Mouse (Mus musculus): ENCODE data around the gene Serinc4. TPM values are rescaled to one million over a fixed set of nuclear protein-coding genes. Genes with fewer than 3 reads are reported as not detected.

The Serinc4 gene
- polyA plus RNA-seq, 1 experiment from 2014 or later: 0.20 TPM

- Histone ChIP-seq H3K9me3 (no peaks in the 10 kb centered on the region), H3K36me3 (peaks cover 15% of the 10 kb centered on the region), H3K27ac (no peak overlapping the region), H3K4me3 (peak overlapping the region; percentile 70), H3K4me1 (peaks cover 25% of the 10 kb centered on the region), H3K27me3 (ENCODE audit: insufficient read depth, poor library complexity, severe bottlenecking) (peaks cover 15% of the 10 kb centered on the region)
- no peak for DNase-seq (ENCODE audit: low spot score)
- 24% methylated on average over 8 of the region's 8 CpGs for WGBS
These were observed 13.6 kb downstream of the Serinc4 start for GRCm38 (mm10) chr2:121443068-121443349.

- DNase-seq (ENCODE audit: low spot score): peak; percentile 91
- Histone ChIP-seq H3K27ac (peak overlapping the region; percentile 38), H3K4me1 (peaks cover 21% of the 10 kb centered on the region), H3K36me3 (peaks cover 21% of the 10 kb centered on the region), H3K4me3 (peak overlapping the region; percentile 70), H3K27me3 (ENCODE audit: insufficient read depth, poor library complexity, severe bottlenecking) (peaks cover 15% of the 10 kb centered on the region), H3K9me3 (no peaks in the 10 kb centered on the region)
- 1% methylated on average over 30 of the region's 30 CpGs for WGBS
These were observed 14.1 kb downstream of the Serinc4 start for GRCm38 (mm10) chr2:121442259-121443067.

GRCm38 (mm10) chr2:121441800-121442199 lies 14.8 kb downstream of the Serinc4 start:
- peaks cover 28% of the 10 kb centered on the region for H3K36me3 ChIP-seq
- 10% methylated on average over 11 of the region's 11 CpGs for WGBS
- peak overlapping the region; percentile 38 for H3K27ac ChIP-seq
- H3K27me3 ChIP-seq (ENCODE audit: insufficient read depth, poor library complexity, severe bottlenecking): peaks cover 15% of the 10 kb centered on the region
- H3K9me3 ChIP-seq: no peaks in the 10 kb centered on the region
- H3K4me3 ChIP-seq: peak overlapping the region; percentile 70
- H3K4me1 ChIP-seq: peaks cover 21% of the 10 kb centered on the region
- peak; percentile 57 for DNase-seq (ENCODE audit: low spot score)

GRCm38 (mm10) chr2:121440834-121441605 lies 15.6 kb downstream of the Serinc4 start:
- WGBS: 47% methylated on average over 5 of the region's 5 CpGs
- no peak overlapping the region for H3K4me3 ChIP-seq
- peaks cover 33% of the 10 kb centered on the region for H3K36me3 ChIP-seq
- peaks cover 21% of the 10 kb centered on the region for H3K4me1 ChIP-seq
- peaks cover 15% of the 10 kb centered on the region for H3K27me3 ChIP-seq (ENCODE audit: insufficient read depth, poor library complexity, severe bottlenecking)
- H3K27ac ChIP-seq: no peak overlapping the region
- peak; percentile 70 for DNase-seq (ENCODE audit: low spot score)
- H3K9me3 ChIP-seq: no peaks in the 10 kb centered on the region

- Histone ChIP-seq H3K27me3 (ENCODE audit: insufficient read depth, poor library complexity, severe bottlenecking) (peaks cover 15% of the 10 kb centered on the region), H3K36me3 (peaks cover 46% of the 10 kb centered on the region), H3K4me1 (peaks cover 21% of the 10 kb centered on the region), H3K4me3 (no peak overlapping the region), H3K27ac (no peak overlapping the region), H3K9me3 (no peaks in the 10 kb centered on the region)
- no peak for DNase-seq (ENCODE audit: low spot score)
- WGBS: 68% methylated on average over 4 of the region's 4 CpGs
These were observed 16.8 kb downstream of the Serinc4 start for GRCm38 (mm10) chr2:121439746-121440145.

- H3K9me3 ChIP-seq: no peaks in the 10 kb centered on the region
- no peak for DNase-seq (ENCODE audit: low spot score)
- WGBS: 87% methylated on average over 1 of the region's 1 CpGs
- H3K4me1 ChIP-seq: no peaks in the 10 kb centered on the region
- no peaks in the 10 kb centered on the region for H3K27me3 ChIP-seq (ENCODE audit: insufficient read depth, poor library complexity, severe bottlenecking)
- H3K36me3 ChIP-seq: peaks cover 95% of the 10 kb centered on the region
- H3K4me3 ChIP-seq: no peak overlapping the region
- no peak overlapping the region for H3K27ac ChIP-seq
These were observed 21.7 kb downstream of the Serinc4 start for GRCm38 (mm10) chr2:121434854-121435253.

GRCm38 (mm10) chr2:121425890-121426289 lies 30.7 kb downstream of the Serinc4 start:
- Histone ChIP-seq H3K27ac (no peak overlapping the region), H3K4me3 (no peak overlapping the region), H3K27me3 (ENCODE audit: insufficient read depth, poor library complexity, severe bottlenecking) (no peaks in the 10 kb centered on the region), H3K9me3 (no peaks in the 10 kb centered on the region), H3K36me3 (peaks cover 96% of the 10 kb centered on the region), H3K4me1 (no peaks in the 10 kb centered on the region)
- DNase-seq (ENCODE audit: low spot score): no peak
- WGBS: 88% methylated on average over 2 of the region's 2 CpGs

GRCm38 (mm10) chr2:121423166-121423565 lies 33.4 kb downstream of the Serinc4 start:
- 92% methylated on average over 2 of the region's 2 CpGs for WGBS
- no peak for DNase-seq (ENCODE audit: low spot score)
- H3K4me3 ChIP-seq: no peak overlapping the region
- peaks cover 92% of the 10 kb centered on the region for H3K36me3 ChIP-seq
- no peak overlapping the region for H3K27ac ChIP-seq
- no peaks in the 10 kb centered on the region for H3K9me3 ChIP-seq
- H3K4me1 ChIP-seq: no peaks in the 10 kb centered on the region
- no peaks in the 10 kb centered on the region for H3K27me3 ChIP-seq (ENCODE audit: insufficient read depth, poor library complexity, severe bottlenecking)

- Histone ChIP-seq H3K4me1 (peaks cover 20% of the 10 kb centered on the region; the same call in 1 of the 2 replicates), H3K36me3 (peaks cover 67% of the 10 kb centered on the region), H3K4me3 (no peak overlapping the region), H3K27ac (no peak overlapping the region), H3K27me3 (ENCODE audit: insufficient read depth, poor library complexity, severe bottlenecking) (no peaks in the 10 kb centered on the region), H3K9me3 (no peaks in the 10 kb centered on the region)
- 90% methylated on average over 3 of the region's 3 CpGs for WGBS
- no peak for DNase-seq (ENCODE audit: low spot score)
These were observed 38.1 kb downstream of the Serinc4 start for GRCm38 (mm10) chr2:121418476-121418875.

GRCm38 (mm10) chr2:121416356-121416755 lies 40.2 kb downstream of the Serinc4 start:
- H3K36me3 ChIP-seq: peaks cover 47% of the 10 kb centered on the region
- peaks cover 24% of the 10 kb centered on the region; the same call in 1 of the 2 replicates for H3K4me1 ChIP-seq
- H3K27me3 ChIP-seq (ENCODE audit: insufficient read depth, poor library complexity, severe bottlenecking): no peaks in the 10 kb centered on the region
- no peaks in the 10 kb centered on the region for H3K9me3 ChIP-seq
- H3K27ac ChIP-seq: no peak overlapping the region
- 0 out of 2 replicates have a peak overlapping the region, but pooled peaks have one; percentile 15 for H3K4me3 ChIP-seq
- DNase-seq (ENCODE audit: low spot score): no peak
- WGBS: 88% methylated on average over 6 of the region's 6 CpGs

GRCm38 (mm10) chr2:121415591-121415990 lies 41.0 kb downstream of the Serinc4 start:
- WGBS: 78% methylated on average over 3 of the region's 3 CpGs
- H3K4me1 ChIP-seq: peaks cover 24% of the 10 kb centered on the region; the same call in 1 of the 2 replicates
- no peak for DNase-seq (ENCODE audit: low spot score)

GRCm38 (mm10) chr2:121415103-121415502 lies 41.5 kb downstream of the Serinc4 start:
- H3K9me3 ChIP-seq: no peaks in the 10 kb centered on the region
- H3K27me3 ChIP-seq (ENCODE audit: insufficient read depth, poor library complexity, severe bottlenecking): no peaks in the 10 kb centered on the region
- WGBS: 51% methylated on average over 3 of the region's 3 CpGs
- no peak for DNase-seq (ENCODE audit: low spot score)
- H3K36me3 ChIP-seq: peaks cover 38% of the 10 kb centered on the region
- H3K27ac ChIP-seq: 0 out of 2 replicates have a peak overlapping the region, but pooled peaks have one; percentile 99
- peak overlapping the region; percentile 99 for H3K4me3 ChIP-seq
- H3K4me1 ChIP-seq: peaks cover 24% of the 10 kb centered on the region; the same call in 1 of the 2 replicates

More at GRCm38 (mm10) chr2:121415591-121415990, 41.0 kb downstream of the Serinc4 start:
- no peaks in the 10 kb centered on the region for H3K27me3 ChIP-seq (ENCODE audit: insufficient read depth, poor library complexity, severe bottlenecking)
- peaks cover 40% of the 10 kb centered on the region for H3K36me3 ChIP-seq
- no peak overlapping the region for H3K27ac ChIP-seq
- H3K4me3 ChIP-seq: peak overlapping the region; percentile 99
- H3K9me3 ChIP-seq: no peaks in the 10 kb centered on the region

- peaks cover 31% of the 10 kb centered on the region for H3K36me3 ChIP-seq
- H3K27me3 ChIP-seq (ENCODE audit: insufficient read depth, poor library complexity, severe bottlenecking): no peaks in the 10 kb centered on the region
- peak overlapping the region; percentile 99 for H3K4me3 ChIP-seq
- DNase-seq (ENCODE audit: low spot score): peak; percentile 84
- no peaks in the 10 kb centered on the region for H3K9me3 ChIP-seq
- peak overlapping the region; percentile 99 for H3K27ac ChIP-seq
- under 1% methylated on average over 32 of the region's 32 CpGs for WGBS
- peaks cover 24% of the 10 kb centered on the region; the same call in 1 of the 2 replicates for H3K4me1 ChIP-seq
These were observed 42.4 kb downstream of the Serinc4 start for GRCm38 (mm10) chr2:121414139-121414685.

All from heart, embryonic 10.5 days (tissue).